Mouse (Mus musculus) midbrain, embryonic 16.5 days (tissue): ENCODE measurements around the gene Morn3. TPM values are rescaled to one million over a fixed set of nuclear protein-coding genes. Genes with fewer than 3 reads are reported as not detected.

Source experiments
- ATAC-seq: fragments of 200-750 bp; cut with Nextera tagmentation; 2 replicates; pipeline ENCODE4 v1.8.0; 2017; ENCODE audit warnings: moderate TSS enrichment
- H3K27ac ChIP-seq: fragments of 300-500 bp; sonication (generic); 2 replicates; pipeline ENCODE4 v1.5.1; 2014; ENCODE audit warnings: mild to moderate bottlenecking, low read length, mixed read lengths
- H3K27me3 ChIP-seq: fragments of 300-500 bp; sonication (generic); 2 replicates; pipeline ENCODE4 v1.6.1; 2014; ENCODE audit warnings: low read depth, low read length, mixed read lengths; ENCODE audit not compliant: control insufficient read depth, insufficient read depth
- H3K36me3 ChIP-seq: fragments of 300-500 bp; sonication (generic); 2 replicates; pipeline ENCODE4 v1.6.1; 2014; ENCODE audit warnings: mild to moderate bottlenecking, low read length, moderate library complexity, mixed read lengths; ENCODE audit not compliant: control insufficient read depth, insufficient read depth
- H3K4me1 ChIP-seq: fragments of 300-500 bp; sonication (generic); 2 replicates; pipeline ENCODE4 v1.6.1; 2014; ENCODE audit warnings: mild to moderate bottlenecking, low read length, mixed read lengths; ENCODE audit not compliant: control insufficient read depth, insufficient read depth
- H3K4me2 ChIP-seq: fragments of 300-500 bp; sonication (generic); 2 replicates; pipeline ENCODE4 v1.6.1; 2014; ENCODE audit warnings: mild to moderate bottlenecking, low read length, mixed read lengths
- H3K4me3 ChIP-seq: fragments of 300-500 bp; sonication (generic); 2 replicates; pipeline ENCODE4 v1.5.1; 2014; ENCODE audit warnings: low read depth, mild to moderate bottlenecking, low read length, moderate library complexity, mixed read lengths
- H3K9ac ChIP-seq: fragments of 300-500 bp; sonication (generic); 2 replicates; pipeline ENCODE4 v1.6.1; 2014; ENCODE audit warnings: low read depth, low read length, mixed read lengths
- H3K9me3 ChIP-seq: fragments of 300-500 bp; sonication (generic); replicated peaks from 2 replicates; pipeline ENCODE4 v1.6.1; 2014; ENCODE audit warnings: mild to moderate bottlenecking, low read length, mixed read lengths; ENCODE audit not compliant: control insufficient read depth, poor library complexity, severe bottlenecking
- WGBS: fragments of 180-500 bp; shearing (Covaris S2); extraction: QIAGEN DNeasy Blood & Tissue Kit; methylation state at CpG from one replicate; pipeline ENCODE4 v1.1.7; 2014; 5-methylcytosine and 5-hydroxymethylcytosine counted together
- polyA plus RNA-seq: library from polyadenylated mRNA; unstranded; fragments of >200 nt; fragmentation: Nextera tagmentation; extraction: Ambion mirVana; gene quantifications from 2 replicates; pipeline ENCODE4 v1.2.1, GENCODE M21; 2015

The Morn3 gene
- polyA plus RNA-seq, 1 experiment from 2014 or later: 1.7 TPM

DNA sequence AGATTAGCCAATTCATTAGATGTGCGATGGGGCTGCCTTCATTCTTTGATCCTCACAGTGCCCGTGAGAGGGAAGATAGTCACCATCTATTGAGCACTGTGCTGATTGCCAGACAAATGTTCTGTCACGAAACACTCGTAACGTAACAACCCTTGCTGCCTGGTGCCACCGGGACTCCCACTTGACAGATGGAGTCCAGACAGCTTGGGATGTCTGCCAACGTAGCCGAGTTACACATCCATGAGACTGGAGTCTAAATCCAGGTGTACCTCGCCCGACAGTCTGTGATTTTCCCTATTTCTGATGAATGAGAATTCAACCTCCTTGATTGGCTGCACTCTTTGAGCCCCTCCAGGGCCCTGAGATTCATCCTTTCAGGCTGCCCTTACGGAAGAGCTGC is 36.9 kb downstream of the Morn3 start:
- ATAC-seq: no peak
- no peaks in the 10 kb centered on the region for H3K36me3 ChIP-seq
- H3K27me3 ChIP-seq: no peaks in the 10 kb centered on the region
- no peaks in the 10 kb centered on the region for H3K9me3 ChIP-seq
- H3K9ac ChIP-seq: no peak overlapping the region
- H3K4me2 ChIP-seq: no peak overlapping the region
- peaks cover 3% of the 10 kb centered on the region; the same call in 1 of the 2 replicates for H3K4me1 ChIP-seq
- H3K27ac ChIP-seq: no peak overlapping the region
- no peak overlapping the region for H3K4me3 ChIP-seq
- 59% methylated on average over 11 of the region's 11 CpGs for WGBS

DNA sequence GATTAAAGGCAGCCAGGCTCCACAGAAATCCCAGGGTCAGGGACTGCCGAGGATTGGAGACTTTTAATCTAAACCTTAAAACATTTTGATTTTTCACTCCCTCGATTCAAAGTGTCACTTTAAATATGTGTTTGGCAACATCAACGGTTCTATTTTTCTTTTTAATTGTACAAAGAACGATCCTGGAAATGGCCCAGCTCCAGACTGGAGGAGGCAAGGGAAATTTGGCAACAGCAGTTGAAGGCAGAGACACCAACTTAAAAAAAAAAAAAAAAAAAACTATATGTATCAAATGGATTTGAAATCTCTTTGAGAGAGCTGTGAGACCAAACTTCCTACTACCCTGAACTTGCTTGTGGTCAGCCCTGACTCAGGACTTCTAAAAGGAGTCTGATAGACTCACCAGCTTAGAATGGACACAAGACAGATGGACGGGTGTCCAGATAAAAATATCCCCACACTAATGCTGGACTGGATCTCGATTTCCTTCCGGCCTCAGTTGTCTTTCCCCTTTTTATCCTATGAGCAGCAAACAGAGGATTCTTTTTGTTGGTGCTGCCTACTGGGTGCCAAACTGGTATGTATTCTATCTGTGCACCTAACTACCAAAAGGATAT is 37.8 kb downstream of the Morn3 start:
- no peaks in the 10 kb centered on the region for H3K36me3 ChIP-seq
- no peak overlapping the region for H3K9ac ChIP-seq
- no peaks in the 10 kb centered on the region for H3K27me3 ChIP-seq
- no peak for ATAC-seq
- WGBS: 74% methylated on average over 7 of the region's 7 CpGs
- no peak overlapping the region for H3K4me3 ChIP-seq
- H3K4me2 ChIP-seq: no peak overlapping the region
- H3K27ac ChIP-seq: no peak overlapping the region
- no peaks in the 10 kb centered on the region for H3K9me3 ChIP-seq
- peaks cover 3% of the 10 kb centered on the region; the same call in 1 of the 2 replicates for H3K4me1 ChIP-seq

DNA sequence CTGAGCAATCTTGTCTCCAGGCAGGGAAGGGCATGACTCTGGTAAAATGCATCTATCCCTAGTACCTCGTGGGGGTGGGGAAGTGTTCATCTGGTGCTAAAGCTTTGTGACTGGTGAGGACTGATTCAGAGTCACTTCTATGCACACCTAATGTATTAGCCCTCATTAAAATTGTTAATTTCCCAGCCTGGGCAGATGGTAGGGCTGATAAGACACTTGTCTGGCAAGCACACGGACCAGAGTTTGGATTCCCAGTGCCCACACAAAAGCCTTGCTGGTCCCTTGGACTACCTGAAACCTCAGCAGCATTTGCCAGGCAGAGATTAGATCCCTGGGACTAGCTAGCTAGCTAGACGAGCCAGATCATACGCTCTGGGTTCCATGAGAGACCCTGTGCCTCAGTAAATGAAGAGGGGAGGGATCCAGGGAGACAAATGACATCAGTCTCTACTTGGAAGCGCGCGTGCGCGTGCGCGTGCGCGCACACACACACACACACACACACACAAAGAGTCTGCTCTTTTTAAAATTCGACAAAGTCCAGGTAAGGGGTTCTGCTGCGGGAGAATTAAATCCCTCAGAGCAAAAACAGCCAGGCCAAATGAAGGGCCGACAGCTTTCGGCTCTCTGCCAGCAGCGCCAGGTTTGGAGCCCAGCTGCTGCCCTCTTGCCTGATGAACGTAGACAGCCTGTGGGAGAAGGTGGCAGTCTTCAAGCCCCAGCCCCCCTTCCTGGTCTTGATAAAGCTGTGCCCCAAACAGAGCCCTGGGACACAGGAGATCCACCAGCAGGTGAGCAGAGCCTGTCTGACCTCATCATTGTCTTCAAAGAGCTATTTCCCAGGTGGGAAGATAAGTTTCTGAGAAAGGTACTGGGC is 40.9 kb downstream of the Morn3 start:
- H3K9ac ChIP-seq: peak overlapping the region; percentile 43; the same call in 1 of the 2 replicates
- no peak overlapping the region for H3K4me3 ChIP-seq

DNA sequence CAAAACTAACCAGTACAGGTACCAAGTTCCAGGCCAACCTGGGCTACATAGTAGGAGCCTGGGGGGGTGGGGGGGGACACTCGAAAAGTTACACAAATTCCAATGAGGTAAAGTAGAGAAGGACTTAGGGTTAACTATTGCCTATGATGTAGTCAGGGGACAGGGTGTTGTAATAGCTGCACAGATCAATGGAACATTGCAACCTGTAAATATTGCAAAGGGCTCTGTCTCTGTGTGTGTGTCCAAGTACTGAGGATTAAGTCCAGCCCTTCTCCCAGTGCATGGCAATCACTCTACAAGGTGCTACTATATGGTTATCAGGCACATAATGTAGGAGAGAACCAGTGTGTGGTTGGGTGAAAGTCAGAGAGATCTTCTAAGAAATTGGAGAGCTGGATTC is 45.9 kb downstream of the Morn3 start:
- WGBS: 76% methylated on average over 1 of the region's 1 CpGs
- H3K4me1 ChIP-seq: no peaks in the 10 kb centered on the region; the same call in 1 of the 2 replicates
- ATAC-seq: no peak
- H3K27ac ChIP-seq: no peak overlapping the region
- H3K9me3 ChIP-seq: no peaks in the 10 kb centered on the region
- no peaks in the 10 kb centered on the region for H3K27me3 ChIP-seq
- H3K36me3 ChIP-seq: no peaks in the 10 kb centered on the region
- H3K9ac ChIP-seq: no peak overlapping the region
- H3K4me3 ChIP-seq: no peak overlapping the region
- H3K4me2 ChIP-seq: no peak overlapping the region

More for the DNA sequence above, 40.9 kb downstream of the Morn3 start:
- Histone ChIP-seq H3K4me2 (peak overlapping the region; percentile 4; the same call in 1 of the 2 replicates), H3K9me3 (no peaks in the 10 kb centered on the region), H3K36me3 (no peaks in the 10 kb centered on the region), H3K4me1 (peaks cover 3% of the 10 kb centered on the region; the same call in 1 of the 2 replicates), H3K27me3 (no peaks in the 10 kb centered on the region), H3K27ac (no peak overlapping the region)
- no peak for ATAC-seq
- 49% methylated on average over 19 of the region's 19 CpGs for WGBS

DNA sequence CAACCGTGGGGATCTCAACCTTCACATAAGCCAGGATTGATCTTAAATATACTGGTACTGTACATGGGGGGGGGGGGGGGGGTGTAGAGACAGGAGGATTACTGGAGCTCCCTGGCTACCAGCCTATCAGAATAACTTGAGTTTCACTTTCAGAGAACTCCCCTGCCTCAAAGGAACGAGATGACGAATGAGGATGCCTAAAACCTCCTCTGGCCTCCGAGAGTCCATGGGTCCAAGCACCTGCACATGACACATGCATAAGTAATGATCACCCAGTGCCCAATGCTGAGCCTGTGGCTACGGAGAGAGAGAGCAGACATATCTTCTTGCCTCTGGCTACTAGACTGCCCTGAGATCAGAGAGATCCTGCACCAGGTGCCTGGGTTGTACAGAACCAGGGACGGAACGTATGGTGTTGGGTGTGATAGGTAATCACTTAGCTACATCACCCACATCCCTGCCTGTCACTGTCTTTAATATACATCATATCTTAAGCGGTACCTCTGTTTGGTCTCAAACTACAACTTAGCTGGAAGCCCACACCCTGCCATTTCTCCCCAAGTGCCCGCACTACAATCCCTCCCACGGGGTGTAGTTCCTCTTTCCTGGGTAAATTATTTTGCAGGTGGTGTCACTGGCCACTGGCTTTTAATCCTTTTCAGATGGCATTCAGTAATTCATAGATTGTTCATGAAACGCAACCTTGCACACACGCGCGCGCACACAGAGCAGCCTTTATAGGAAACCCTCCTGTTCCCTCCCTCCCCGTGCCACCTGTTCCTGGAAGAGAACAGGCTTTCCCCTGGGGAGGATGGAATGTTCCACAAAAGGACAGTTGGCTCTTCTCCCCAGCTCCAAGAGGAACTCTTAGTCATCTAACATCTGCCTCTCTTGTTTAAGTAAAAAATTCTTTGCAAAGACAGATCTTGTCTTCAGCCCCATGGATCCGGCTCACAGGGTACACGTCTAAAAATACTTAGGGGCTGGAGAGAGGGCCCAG is 49.3 kb downstream of the Morn3 start:
- ATAC-seq: no peak
- Histone ChIP-seq H3K27me3 (no peaks in the 10 kb centered on the region), H3K4me1 (no peaks in the 10 kb centered on the region), H3K4me2 (no peak overlapping the region), H3K9ac (no peak overlapping the region), H3K4me3 (no peak overlapping the region), H3K36me3 (no peaks in the 10 kb centered on the region), H3K27ac (no peak overlapping the region), H3K9me3 (no peaks in the 10 kb centered on the region)
- 85% methylated on average over 18 of the region's 18 CpGs for WGBS

DNA sequence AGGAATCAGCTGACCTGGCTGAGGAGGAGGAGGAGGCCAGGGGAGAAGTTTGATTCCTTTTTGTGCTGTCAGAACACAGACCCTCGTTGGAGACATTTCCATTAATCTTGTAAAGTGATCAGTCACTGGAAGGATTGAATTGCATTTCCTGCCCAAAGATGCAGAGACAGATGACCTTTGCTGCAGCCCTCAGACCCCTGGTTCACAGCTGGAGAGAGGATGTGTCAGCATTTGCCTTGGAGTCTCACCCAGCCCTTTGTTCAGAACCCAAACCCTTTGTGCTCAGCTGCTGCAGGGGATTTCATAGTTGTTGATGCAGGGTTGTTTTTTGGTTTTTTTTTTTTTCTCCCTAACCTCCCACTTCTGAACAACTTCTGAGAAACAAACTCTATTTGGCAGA is 51.9 kb downstream of the Morn3 start:
- Histone ChIP-seq H3K36me3 (no peaks in the 10 kb centered on the region), H3K9ac (no peak overlapping the region), H3K27ac (no peak overlapping the region), H3K27me3 (no peaks in the 10 kb centered on the region), H3K4me1 (peaks cover 16% of the 10 kb centered on the region), H3K4me2 (no peak overlapping the region), H3K9me3 (no peaks in the 10 kb centered on the region), H3K4me3 (no peak overlapping the region)
- WGBS: 0% methylated on average over 1 of the region's 1 CpGs
- no peak for ATAC-seq

DNA sequence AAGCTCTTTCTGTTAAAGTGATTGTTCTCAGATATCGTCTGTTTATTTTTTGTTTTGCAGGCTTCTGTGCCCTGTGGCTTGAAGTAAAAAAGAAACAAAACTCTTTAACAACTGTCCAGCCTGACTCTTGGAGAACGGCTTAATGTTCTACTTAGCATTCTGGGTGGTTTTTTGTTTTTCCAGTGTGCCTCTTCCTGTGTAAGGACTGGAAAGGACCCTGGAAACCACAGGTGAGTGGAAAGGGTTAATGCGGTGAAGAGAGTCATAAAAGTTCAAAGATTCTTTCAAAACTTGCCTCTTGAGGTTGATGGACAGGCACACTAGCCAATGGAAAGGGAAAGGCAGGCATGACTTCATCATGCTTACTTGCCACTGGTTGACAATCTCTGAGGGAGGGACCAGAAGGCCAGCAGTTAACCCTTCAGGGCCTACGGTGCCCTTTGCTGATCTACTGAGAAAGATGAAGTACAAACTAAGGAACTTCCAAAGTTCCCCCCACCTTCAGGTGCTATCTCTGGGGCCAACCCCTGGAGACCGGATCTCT is 52.4 kb downstream of the Morn3 start:
- Histone ChIP-seq H3K4me1 (peaks cover 21% of the 10 kb centered on the region), H3K4me3 (no peak overlapping the region), H3K9ac (no peak overlapping the region), H3K27ac (no peak overlapping the region), H3K4me2 (0 out of 2 replicates have a peak overlapping the region, but pooled peaks have one; percentile 2), H3K36me3 (no peaks in the 10 kb centered on the region), H3K27me3 (no peaks in the 10 kb centered on the region), H3K9me3 (no peaks in the 10 kb centered on the region)
- 12% methylated on average over 5 of the region's 5 CpGs for WGBS
- ATAC-seq: no peak

DNA sequence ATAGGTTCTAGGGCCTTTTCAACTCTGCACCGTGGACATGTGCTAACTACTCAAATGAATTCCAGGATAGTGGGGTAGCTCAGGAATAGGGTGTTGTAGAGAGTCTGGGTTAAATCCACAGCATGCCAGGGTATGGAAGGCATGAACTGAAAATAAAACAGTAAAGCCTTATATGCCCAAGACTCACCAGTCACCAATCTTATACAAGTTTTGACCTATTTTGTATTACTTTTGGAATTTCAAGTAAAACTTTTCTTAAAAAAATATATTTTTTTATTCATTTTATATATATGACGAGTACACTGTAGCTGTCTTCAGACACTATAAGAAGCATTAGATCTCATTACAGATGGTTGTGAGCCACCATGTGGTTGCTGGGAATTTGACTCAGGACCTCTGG is 53.0 kb downstream of the Morn3 start:
- WGBS: 60% methylated on average over 2 of the region's 2 CpGs
- no peak overlapping the region for H3K4me2 ChIP-seq

More for the DNA sequence above, 53.0 kb downstream of the Morn3 start:
- H3K27ac ChIP-seq: no peak overlapping the region
- no peak overlapping the region for H3K4me3 ChIP-seq
- H3K9me3 ChIP-seq: no peaks in the 10 kb centered on the region
- no peak for ATAC-seq
- H3K9ac ChIP-seq: no peak overlapping the region
- H3K36me3 ChIP-seq: no peaks in the 10 kb centered on the region
- peaks cover 21% of the 10 kb centered on the region for H3K4me1 ChIP-seq
- no peaks in the 10 kb centered on the region for H3K27me3 ChIP-seq
